Mouse (Mus musculus) brown adipose tissue, adult 24 weeks (tissue): ENCODE measurements around the gene Psmd7. TPM values are rescaled to one million over a fixed set of nuclear protein-coding genes. Genes with fewer than 3 reads are reported as not detected.

Experiments
- polyA plus RNA-seq: library from polyadenylated mRNA; stranded (reverse); fragments of >200 nt; gene quantifications from 2 replicates; pipeline ENCODE4 v1.2.4, GENCODE M21; 2012; ENCODE audit not compliant: missing spikeins, insufficient read depth, insufficient read length

Psmd7 gene
- polyA plus RNA-seq, 1 experiment, result 91.3 TPM

Other genes with a start within 250 kb of the Psmd7 start
- 2.7 and 2.9 TPM in 2 replicates for gene Nqo1, start 185.3 kb downstream of the Psmd7 start, polyA plus RNA-seq
- gene Nob1, start 163.4 kb downstream of the Psmd7 start, polyA plus RNA-seq, result 11.1 and 13.4 TPM in 2 replicates
- gene Wwp2, start 152.1 kb downstream of the Psmd7 start, polyA plus RNA-seq, result 6.1 and 7.9 TPM in 2 replicates